Mouse (Mus musculus): ENCODE data around the gene Hist1h2ag. TPM values are rescaled to one million over a fixed set of nuclear protein-coding genes. Genes with fewer than 3 reads are reported as not detected.
"Not testable (repeated sequence)": the region's sequence is repeated elsewhere in the genome, so short reads cannot be mapped to it uniquely, and the experiment has no call there.

Hist1h2ag gene
- total and polyA plus RNA-seq, 3 experiments, result 27.9 to 901 (median 141) TPM

GRCm38 (mm10) chr13:22043503-22044431 lies 1.0 kb upstream of the Hist1h2ag start:
- ATAC-seq (ENCODE audit: extremely low read depth, insufficient number of reproducible peaks, low FRiP score, poor library complexity, severe bottlenecking), result no peak
- Histone ChIP-seq H3K27me3 (ENCODE audit: insufficient read depth, low read length) (no peaks in the 10 kb centered on the region), H3K36me3 (replicated peaks) (no peaks in the 10 kb centered on the region), H3K4me1 (ENCODE audit: insufficient read depth, low read depth, low read length) (peaks cover 21% of the 10 kb centered on the region), H3K9me3 (replicated peaks) (no peaks in the 10 kb centered on the region), H3K4me3 (ENCODE audit: low read depth, low read length) (peak overlapping the region; percentile 27; the same call in 1 of the 2 replicates)
- peak; percentile 17 for DNase-seq (ENCODE audit: low spot score)
- TF ChIP-seq POLR2AphosphoS5 (IDR thresholded peaks at IDR 0.05; ENCODE audit: insufficient replicate concordance, low read depth, low read length) (peak; percentile 95; the same call in 1 of the 2 replicates), GATA1 (IDR thresholded peaks at IDR 0.05; ENCODE audit: borderline replicate concordance, low read length) (no peak)

- Histone ChIP-seq H3K27me3 (ENCODE audit: insufficient read depth, low read length) (no peaks in the 10 kb centered on the region), H3K4me1 (ENCODE audit: insufficient read depth, low read depth, low read length) (peaks cover 22% of the 10 kb centered on the region), H3K4me3 (ENCODE audit: low read depth, low read length) (peak overlapping the region; percentile 60; the same call in 1 of the 2 replicates), H3K36me3 (replicated peaks) (no peaks in the 10 kb centered on the region), H3K9me3 (replicated peaks) (no peaks in the 10 kb centered on the region)
- ATAC-seq (ENCODE audit: extremely low read depth, insufficient number of reproducible peaks, low FRiP score, poor library complexity, severe bottlenecking) (no peak), DNase-seq (ENCODE audit: low spot score) (no peak)
- TF ChIP-seq POLR2AphosphoS5 (IDR thresholded peaks at IDR 0.05; ENCODE audit: insufficient replicate concordance, low read depth, low read length), result peak; percentile 93; the same call in 1 of the 2 replicates
- no peak for TF ChIP-seq TAL1 (conservative IDR thresholded peaks at IDR 0.05; ENCODE audit: low read depth, low read length)
- TF ChIP-seq GATA2 (IDR thresholded peaks at IDR 0.05; ENCODE audit: borderline replicate concordance, low read depth, low read length), result no peak
- TF ChIP-seq GATA1 (IDR thresholded peaks at IDR 0.05; ENCODE audit: borderline replicate concordance, low read length), result no peak
These were observed 835 bp downstream of the Hist1h2ag start for GRCm38 (mm10) chr13:22041651-22042567.

GRCm38 (mm10) chr13:22041142-22041536 lies 1.6 kb downstream of the Hist1h2ag start, which contains the start of gene Hist1h4i:
Gene Hist1h4i, minus strand, starts transcription at chr13:22041362.
- H3K36me3 ChIP-seq (replicated peaks); H3K27me3 ChIP-seq (ENCODE audit: insufficient read depth, low read length); H3K9me3 ChIP-seq (replicated peaks): not testable (repeated sequence)
- Histone ChIP-seq H3K4me1 (ENCODE audit: insufficient read depth, low read depth, low read length) (peaks cover 27% of the 10 kb centered on the region), H3K4me3 (ENCODE audit: low read depth, low read length) (peak within 1 kb of the TSS; percentile 66)
- ATAC-seq (ENCODE audit: extremely low read depth, insufficient number of reproducible peaks, low FRiP score, poor library complexity, severe bottlenecking) (peak; percentile 17), DNase-seq (ENCODE audit: low spot score) (peak; percentile 47)
- TF ChIP-seq POLR2AphosphoS5 (IDR thresholded peaks at IDR 0.05; ENCODE audit: insufficient replicate concordance, low read depth, low read length), result peak; percentile 98

- H3K36me3 ChIP-seq (replicated peaks), result no peaks in the 10 kb centered on the region
- no peaks in the 10 kb centered on the region for H3K9me3 ChIP-seq (replicated peaks)
- H3K4me1 ChIP-seq (ENCODE audit: insufficient read depth, low read depth, low read length), result peaks cover 28% of the 10 kb centered on the region
- no peaks in the 10 kb centered on the region for H3K27me3 ChIP-seq (ENCODE audit: insufficient read depth, low read length)
- ATAC-seq (ENCODE audit: extremely low read depth, insufficient number of reproducible peaks, low FRiP score, poor library complexity, severe bottlenecking) (no peak), DNase-seq (ENCODE audit: low spot score) (no peak)
- H3K4me3 ChIP-seq (ENCODE audit: low read depth, low read length), result peak overlapping the region; percentile 66
- peak; percentile 41; the same call in 1 of the 2 replicates for TF ChIP-seq POLR2AphosphoS5 (IDR thresholded peaks at IDR 0.05; ENCODE audit: insufficient replicate concordance, low read depth, low read length)
- TF ChIP-seq GATA2 (IDR thresholded peaks at IDR 0.05; ENCODE audit: borderline replicate concordance, low read depth, low read length), result no peak
These were observed 2.1 kb downstream of the Hist1h2ag start for GRCm38 (mm10) chr13:22040464-22041141.

- TF ChIP-seq GATA2 (IDR thresholded peaks at IDR 0.05; ENCODE audit: borderline replicate concordance, low read depth, low read length), result no peak
- TF ChIP-seq POLR2AphosphoS5 (IDR thresholded peaks at IDR 0.05; ENCODE audit: insufficient replicate concordance, low read depth, low read length), result peak; percentile 93; the same call in 1 of the 2 replicates
- TF ChIP-seq TAL1 (conservative IDR thresholded peaks at IDR 0.05; ENCODE audit: low read depth, low read length), result no peak
- ATAC-seq (ENCODE audit: extremely low read depth, insufficient number of reproducible peaks, low FRiP score, poor library complexity, severe bottlenecking) (no peak), DNase-seq (ENCODE audit: low spot score) (no peak)
- Histone ChIP-seq H3K9me3 (replicated peaks) (no peaks in the 10 kb centered on the region), H3K36me3 (replicated peaks) (no peaks in the 10 kb centered on the region), H3K27me3 (ENCODE audit: insufficient read depth, low read length) (no peaks in the 10 kb centered on the region), H3K4me1 (ENCODE audit: insufficient read depth, low read depth, low read length) (peaks cover 23% of the 10 kb centered on the region), H3K4me3 (ENCODE audit: low read depth, low read length) (peak overlapping the region; percentile 66; the same call in 1 of the 2 replicates)
These were observed 2.7 kb downstream of the Hist1h2ag start for GRCm38 (mm10) chr13:22039951-22040463.

DNA sequence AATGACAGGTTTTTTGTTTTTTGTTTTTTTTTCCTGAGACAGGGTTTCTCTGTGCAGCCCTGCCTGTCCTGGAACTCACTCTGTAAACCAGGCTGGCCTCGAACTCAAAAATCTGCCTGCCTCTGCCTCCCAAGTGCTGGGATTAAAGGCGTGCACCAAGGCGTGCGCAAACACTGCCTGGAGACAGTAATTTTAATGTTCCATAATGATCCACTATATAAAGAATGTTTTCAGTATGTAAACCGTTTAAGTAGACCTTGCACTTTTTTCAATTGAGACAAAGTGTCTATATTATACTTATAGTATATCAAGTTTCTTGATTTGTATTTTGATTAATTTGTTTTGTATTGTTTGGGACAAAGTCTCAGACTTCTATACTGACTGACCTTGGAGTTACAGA lies 3.4 kb downstream of the Hist1h2ag start:
- no peak overlapping the region; the same call in 1 of the 2 replicates for H3K4me3 ChIP-seq (ENCODE audit: low read depth, low read length)
- TF ChIP-seq GATA2 (IDR thresholded peaks at IDR 0.05; ENCODE audit: borderline replicate concordance, low read depth, low read length), result no peak
- no peak for TF ChIP-seq CTCF (IDR thresholded peaks at IDR 0.05; ENCODE audit: low read depth, low read length)
- no peak for TF ChIP-seq TAL1 (conservative IDR thresholded peaks at IDR 0.05; ENCODE audit: low read depth, low read length)
- no peak for TF ChIP-seq POLR2AphosphoS5 (IDR thresholded peaks at IDR 0.05; ENCODE audit: insufficient replicate concordance, low read depth, low read length)
- no peak for TF ChIP-seq GATA1 (IDR thresholded peaks at IDR 0.05; ENCODE audit: borderline replicate concordance, low read length)
- no peaks in the 10 kb centered on the region for H3K27me3 ChIP-seq (ENCODE audit: insufficient read depth, low read length)
- DNase-seq (ENCODE audit: low spot score) (no peak), ATAC-seq (ENCODE audit: extremely low read depth, insufficient number of reproducible peaks, low FRiP score, poor library complexity, severe bottlenecking) (no peak)
- H3K36me3 ChIP-seq (replicated peaks), result no peaks in the 10 kb centered on the region
- H3K4me1 ChIP-seq (ENCODE audit: insufficient read depth, low read depth, low read length), result peaks cover 23% of the 10 kb centered on the region
- H3K9me3 ChIP-seq (replicated peaks), result no peaks in the 10 kb centered on the region

Measured in G1E (cell line).